Mouse (Mus musculus): Measurements from ENCODE around the gene Hoxc5. TPM values are rescaled to one million over a fixed set of nuclear protein-coding genes. Genes with fewer than 3 reads are reported as not detected.

The Hoxc5 gene
- total and polyA plus RNA-seq, 2 experiments from 2014 or later, result 0.15 TPM; not detected in 1

DNA sequence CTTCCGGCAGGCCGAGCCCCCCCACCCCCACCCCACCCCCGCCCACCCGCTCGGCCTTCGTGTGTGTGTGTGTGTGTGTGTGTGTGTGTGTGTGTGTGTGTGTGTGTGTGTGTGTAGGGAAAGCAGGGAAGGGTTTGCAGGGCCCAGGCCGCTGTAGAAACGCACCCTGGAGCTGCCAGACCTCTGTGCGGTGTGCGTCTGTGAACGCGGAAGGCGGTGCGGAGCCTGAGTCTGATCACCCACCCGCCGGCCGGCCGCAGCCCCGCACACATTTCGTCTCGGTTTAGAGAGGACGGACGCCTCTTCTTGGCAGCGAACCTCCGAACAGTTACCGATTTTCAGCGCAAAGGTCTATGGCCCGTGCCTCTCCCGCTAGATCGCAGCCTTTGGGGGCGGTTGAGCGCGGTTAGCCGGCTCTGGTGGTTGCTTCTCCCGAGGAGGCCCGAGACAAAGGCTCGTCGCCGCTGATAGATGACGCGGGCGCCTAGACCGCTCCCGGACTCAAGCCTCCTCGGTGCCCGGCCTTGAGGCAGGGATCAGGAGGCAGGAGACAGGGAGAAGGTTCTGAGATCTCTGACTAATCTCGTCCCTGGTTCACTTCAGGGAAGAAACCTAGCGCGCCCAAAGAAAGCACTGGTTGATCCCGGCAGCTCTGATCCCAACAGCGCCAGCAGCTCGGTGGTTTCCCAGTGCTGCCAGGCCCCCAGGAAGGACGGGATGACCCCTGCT, 24.3 kb upstream of the Hoxc5 start:
- Histone ChIP-seq H3K4me1 (ENCODE audit: control insufficient read depth, insufficient read depth) (no peaks in the 10 kb centered on the region), H3K27ac (ENCODE audit: low read depth) (no peak overlapping the region), H3K9ac (replicated peaks; ENCODE audit: low read depth, low read length) (no peak overlapping the region), H3K36me3 (replicated peaks; ENCODE audit: control insufficient read depth, insufficient read depth, low read length) (no peaks in the 10 kb centered on the region), H3K4me3 (ENCODE audit: low read depth, low read length) (peak overlapping the region; percentile 31), H3K4me2 (ENCODE audit: low read depth, low read length) (peak overlapping the region; percentile 35), H3K9me3 (replicated peaks; ENCODE audit: control insufficient read depth, low read length) (no peaks in the 10 kb centered on the region), H3K27me3 (ENCODE audit: control insufficient read depth, insufficient read depth, low read length) (peaks cover 100% of the 10 kb centered on the region)
- DNase-seq (ENCODE audit: low spot score), result no peak
- TF ChIP-seq EP300 (IDR thresholded peaks at IDR 0.05; ENCODE audit: low read depth) (no peak), CTCF (IDR thresholded peaks at IDR 0.05; ENCODE audit: low read depth) (peak; percentile 52)
- 2% methylated on average over 49 of the region's 53 CpGs for WGBS
- no peak for ATAC-seq (ENCODE audit: insufficient read depth, low read depth)

DNA sequence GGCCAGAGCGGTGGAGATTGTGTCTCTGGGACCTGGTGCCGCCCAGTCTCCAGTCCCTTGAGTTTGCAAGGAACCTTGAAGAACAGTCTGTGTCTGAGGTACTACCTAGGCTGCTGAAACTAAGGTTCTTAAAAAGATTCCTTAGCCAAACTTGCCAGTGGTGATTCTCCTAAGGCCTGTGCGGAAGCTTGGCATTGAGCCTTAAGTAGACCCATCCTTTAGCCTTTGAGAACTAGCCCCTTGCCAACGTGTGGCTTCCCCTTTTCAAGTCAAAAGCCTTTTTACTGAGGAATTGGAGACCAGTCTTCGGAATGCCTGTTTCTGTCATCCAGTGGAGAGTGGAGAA, 23.8 kb upstream of the Hoxc5 start:
- no peak overlapping the region for H3K4me2 ChIP-seq (ENCODE audit: low read depth, low read length)
- 5% methylated on average over 5 of the region's 5 CpGs for WGBS
- ATAC-seq (ENCODE audit: insufficient read depth, low read depth) (no peak), DNase-seq (ENCODE audit: low spot score) (no peak)
- no peaks in the 10 kb centered on the region for H3K36me3 ChIP-seq (replicated peaks; ENCODE audit: control insufficient read depth, insufficient read depth, low read length)
- no peak overlapping the region for H3K27ac ChIP-seq (ENCODE audit: low read depth)
- peak overlapping the region; percentile 31; the same call in 1 of the 2 replicates for H3K4me3 ChIP-seq (ENCODE audit: low read depth, low read length)
- H3K9me3 ChIP-seq (replicated peaks; ENCODE audit: control insufficient read depth, low read length), result no peaks in the 10 kb centered on the region
- no peak overlapping the region for H3K9ac ChIP-seq (replicated peaks; ENCODE audit: low read depth, low read length)
- no peaks in the 10 kb centered on the region for H3K4me1 ChIP-seq (ENCODE audit: control insufficient read depth, insufficient read depth)
- no peak for TF ChIP-seq CTCF (IDR thresholded peaks at IDR 0.05; ENCODE audit: low read depth)
- no peak for TF ChIP-seq EP300 (IDR thresholded peaks at IDR 0.05; ENCODE audit: low read depth)
- peaks cover 100% of the 10 kb centered on the region for H3K27me3 ChIP-seq (ENCODE audit: control insufficient read depth, insufficient read depth, low read length)

DNA sequence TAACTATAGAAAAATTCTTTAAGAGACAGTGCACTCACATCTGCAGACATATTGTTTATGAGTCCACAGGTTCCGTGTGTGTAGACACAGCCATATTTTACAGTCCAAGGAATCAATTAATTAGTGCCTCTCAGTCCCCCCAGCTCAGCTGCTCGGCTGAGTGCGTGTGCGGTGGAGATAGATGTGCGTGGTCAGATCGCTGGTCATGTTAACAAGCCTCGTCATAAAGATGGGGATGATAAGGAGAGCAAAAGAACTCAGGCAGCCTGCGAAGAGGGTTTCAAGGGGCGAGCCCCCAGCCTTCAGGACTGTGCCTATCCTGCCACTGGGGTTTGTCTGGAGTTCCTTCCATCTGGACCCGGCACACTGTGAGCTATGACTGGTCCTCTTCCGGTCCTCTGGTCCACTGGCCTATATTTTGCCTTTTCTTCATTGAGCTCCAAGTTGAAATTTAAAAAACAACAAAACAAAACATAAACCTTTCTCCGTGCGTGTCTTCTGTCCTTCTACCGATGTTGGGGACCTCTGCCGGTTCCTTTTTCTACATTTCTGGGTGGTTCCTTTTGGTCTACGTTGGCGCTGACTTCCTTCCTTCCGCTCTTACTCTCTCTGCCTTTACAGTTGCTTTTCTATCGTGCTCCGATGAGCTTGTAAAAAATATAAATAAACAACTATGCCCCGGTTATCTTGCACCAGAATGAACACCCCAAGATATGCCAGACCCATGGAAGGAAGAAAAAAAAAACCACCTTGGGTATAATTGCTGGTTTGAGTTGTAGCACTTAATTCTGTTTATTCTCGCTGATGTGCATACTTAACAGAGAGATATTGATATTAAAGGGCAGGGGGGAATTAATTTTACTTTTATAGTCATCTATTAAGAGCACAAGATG, 21.8 kb upstream of the Hoxc5 start:
- WGBS, result 14% methylated on average over 22 of the region's 22 CpGs
- Histone ChIP-seq H3K36me3 (replicated peaks; ENCODE audit: control insufficient read depth, insufficient read depth, low read length) (no peaks in the 10 kb centered on the region), H3K27me3 (ENCODE audit: control insufficient read depth, insufficient read depth, low read length) (peaks cover 100% of the 10 kb centered on the region), H3K9me3 (replicated peaks; ENCODE audit: control insufficient read depth, low read length) (no peaks in the 10 kb centered on the region), H3K27ac (ENCODE audit: low read depth) (no peak overlapping the region), H3K4me3 (ENCODE audit: low read depth, low read length) (no peak overlapping the region), H3K4me1 (ENCODE audit: control insufficient read depth, insufficient read depth) (no peaks in the 10 kb centered on the region), H3K9ac (replicated peaks; ENCODE audit: low read depth, low read length) (no peak overlapping the region), H3K4me2 (ENCODE audit: low read depth, low read length) (no peak overlapping the region)
- TF ChIP-seq EP300 (IDR thresholded peaks at IDR 0.05; ENCODE audit: low read depth), result no peak
- TF ChIP-seq CTCF (IDR thresholded peaks at IDR 0.05; ENCODE audit: low read depth), result no peak
- no peak for ATAC-seq (ENCODE audit: insufficient read depth, low read depth)
- no peak for DNase-seq (ENCODE audit: low spot score)

DNA sequence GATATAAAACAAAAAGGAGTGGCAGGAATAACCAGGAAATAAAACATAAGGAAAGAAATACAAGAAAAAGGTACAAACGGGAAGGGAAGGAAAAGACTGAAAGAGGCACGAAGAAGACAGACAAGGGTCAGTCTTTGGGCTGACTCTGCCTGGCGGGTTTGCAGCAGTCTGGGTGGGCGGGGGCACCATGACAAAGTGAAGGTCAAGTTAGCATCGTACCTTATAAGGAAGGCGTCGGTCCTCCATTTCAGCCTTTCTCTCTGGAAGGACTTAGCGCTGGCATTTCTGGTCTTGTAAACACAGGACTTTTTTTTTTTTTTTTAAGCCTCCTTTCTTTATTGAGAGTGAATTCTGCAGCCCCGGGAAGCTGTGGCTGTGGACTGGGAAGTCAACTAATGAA, 20.0 kb upstream of the Hoxc5 start:
- TF ChIP-seq CTCF (IDR thresholded peaks at IDR 0.05; ENCODE audit: low read depth) (no peak), EP300 (IDR thresholded peaks at IDR 0.05; ENCODE audit: low read depth) (no peak)
- H3K27me3 ChIP-seq (ENCODE audit: control insufficient read depth, insufficient read depth, low read length), result peaks cover 100% of the 10 kb centered on the region
- ATAC-seq (ENCODE audit: insufficient read depth, low read depth) (no peak), DNase-seq (ENCODE audit: low spot score) (no peak)
- no peak overlapping the region for H3K4me2 ChIP-seq (ENCODE audit: low read depth, low read length)
- H3K36me3 ChIP-seq (replicated peaks; ENCODE audit: control insufficient read depth, insufficient read depth, low read length), result no peaks in the 10 kb centered on the region
- H3K27ac ChIP-seq (ENCODE audit: low read depth), result no peak overlapping the region
- H3K4me3 ChIP-seq (ENCODE audit: low read depth, low read length), result no peak overlapping the region
- 2% methylated on average over 9 of the region's 9 CpGs for WGBS
- no peak overlapping the region for H3K9ac ChIP-seq (replicated peaks; ENCODE audit: low read depth, low read length)
- no peaks in the 10 kb centered on the region for H3K4me1 ChIP-seq (ENCODE audit: control insufficient read depth, insufficient read depth)
- no peaks in the 10 kb centered on the region for H3K9me3 ChIP-seq (replicated peaks; ENCODE audit: control insufficient read depth, low read length)

DNA sequence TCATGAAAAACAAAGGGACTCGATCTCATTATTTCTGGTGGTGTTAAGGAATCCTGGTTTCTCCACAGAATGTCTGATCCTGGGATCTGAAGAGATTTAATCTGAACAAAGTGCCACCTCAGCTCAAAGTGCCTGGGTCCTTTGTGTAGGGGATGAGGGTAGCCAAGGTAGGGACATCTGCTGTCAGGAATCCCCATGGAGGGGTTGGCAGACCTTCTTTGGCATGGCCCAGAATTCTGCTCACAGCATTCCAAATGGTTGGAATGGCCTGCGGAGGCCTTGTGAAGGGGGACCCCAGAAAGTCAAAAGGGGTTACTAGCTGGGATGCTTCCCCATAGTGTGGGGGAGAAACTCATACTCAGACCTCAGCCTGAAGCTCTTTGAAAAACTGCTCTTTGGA, 18.4 kb upstream of the Hoxc5 start:
- DNase-seq (ENCODE audit: low spot score) (no peak), ATAC-seq (ENCODE audit: insufficient read depth, low read depth) (no peak)
- no peak overlapping the region for H3K4me3 ChIP-seq (ENCODE audit: low read depth, low read length)
- no peak overlapping the region for H3K4me2 ChIP-seq (ENCODE audit: low read depth, low read length)
- H3K36me3 ChIP-seq (replicated peaks; ENCODE audit: control insufficient read depth, insufficient read depth, low read length), result no peaks in the 10 kb centered on the region
- H3K9me3 ChIP-seq (replicated peaks; ENCODE audit: control insufficient read depth, low read length), result no peaks in the 10 kb centered on the region
- H3K27ac ChIP-seq (ENCODE audit: low read depth), result no peak overlapping the region
- peaks cover 100% of the 10 kb centered on the region for H3K27me3 ChIP-seq (ENCODE audit: control insufficient read depth, insufficient read depth, low read length)
- WGBS, result 11% methylated on average over 2 of the region's 2 CpGs
- no peak overlapping the region for H3K9ac ChIP-seq (replicated peaks; ENCODE audit: low read depth, low read length)
- no peak for TF ChIP-seq CTCF (IDR thresholded peaks at IDR 0.05; ENCODE audit: low read depth)
- no peak for TF ChIP-seq EP300 (IDR thresholded peaks at IDR 0.05; ENCODE audit: low read depth)
- H3K4me1 ChIP-seq (ENCODE audit: control insufficient read depth, insufficient read depth), result no peaks in the 10 kb centered on the region

Data from heart, postnatal 0 days (tissue).